Mouse (Mus musculus) forebrain, embryonic 10.5 days (tissue): Measurements from ENCODE around the gene Vash2. TPM values are rescaled to one million over a fixed set of nuclear protein-coding genes. Genes with fewer than 3 reads are reported as not detected.
"Not testable (repeated sequence)": the region's sequence is repeated elsewhere in the genome, so short reads cannot be mapped to it uniquely, and the experiment has no call there.

Experiments
- DNase-seq: peaks from one replicate; pipeline ENCODE4 v3.0.0-alpha.2; 2017; ENCODE audit warnings: low spot score; ENCODE audit errors: extremely low spot score
- H3K27ac ChIP-seq: fragments of 300-500 bp; sonication (generic); 2 replicates; pipeline ENCODE4 v1.5.1; 2016; ENCODE audit warnings: mild to moderate bottlenecking
- H3K27me3 ChIP-seq: fragments of 300-500 bp; sonication (generic); 2 replicates; pipeline ENCODE4 v1.6.1; 2016; ENCODE audit warnings: mild to moderate bottlenecking; ENCODE audit not compliant: poor library complexity, severe bottlenecking
- H3K36me3 ChIP-seq: fragments of 300-500 bp; sonication (generic); replicated peaks from 2 replicates; pipeline ENCODE4 v1.6.1; 2016; ENCODE audit warnings: mild to moderate bottlenecking, moderate library complexity
- H3K4me1 ChIP-seq: fragments of 300-500 bp; sonication (generic); 2 replicates; pipeline ENCODE4 v1.6.1; 2016
- H3K4me3 ChIP-seq: fragments of 300-500 bp; sonication (generic); 2 replicates; pipeline ENCODE4 v1.5.1; 2016; ENCODE audit warnings: mild to moderate bottlenecking, moderate library complexity
- H3K9me3 ChIP-seq: fragments of 300-500 bp; sonication (generic); 2 replicates; pipeline ENCODE4 v1.6.1; 2016; ENCODE audit warnings: mild to moderate bottlenecking, moderate library complexity
- WGBS: fragments of 180-500 bp; shearing (Covaris S2); methylation state at CpG from one replicate; pipeline ENCODE4 v1.1.7; 2016; 5-methylcytosine and 5-hydroxymethylcytosine counted together
- polyA plus RNA-seq: library from polyadenylated mRNA; unstranded; fragments of >200 nt; fragmentation: Nextera tagmentation; extraction: Ambion mirVana; gene quantifications from 2 replicates; pipeline ENCODE4 v1.2.1, GENCODE M21; 2016

Gene Vash2
- polyA plus RNA-seq, 1 experiment from 2014 or later: 39.7 TPM

GRCm38 (mm10) chr1:190930181-190930580 is 48.9 kb downstream of the Vash2 start:
- no peak for DNase-seq
- Histone ChIP-seq H3K4me3 (no peak overlapping the region), H3K27me3 (no peaks in the 10 kb centered on the region), H3K9me3 (no peaks in the 10 kb centered on the region), H3K27ac (no peak overlapping the region), H3K36me3 (peaks cover 24% of the 10 kb centered on the region), H3K4me1 (peaks cover 20% of the 10 kb centered on the region)
- WGBS: 95% methylated on average over 6 of the region's 6 CpGs

GRCm38 (mm10) chr1:190929010-190929695 is 49.9 kb downstream of the Vash2 start:
- WGBS: 10% methylated on average over 27 of the region's 27 CpGs
- peak; percentile 48 for DNase-seq
- H3K4me3 ChIP-seq: peak overlapping the region; percentile 79
- H3K27ac ChIP-seq: peak overlapping the region; percentile 99
- H3K9me3 ChIP-seq: no peaks in the 10 kb centered on the region
- H3K4me1 ChIP-seq: peaks cover 20% of the 10 kb centered on the region
- peaks cover 13% of the 10 kb centered on the region for H3K36me3 ChIP-seq
- H3K27me3 ChIP-seq: no peaks in the 10 kb centered on the region

GRCm38 (mm10) chr1:190928370-190929009 is 50.6 kb downstream of the Vash2 start:
- under 1% methylated on average over 63 of the region's 79 CpGs for WGBS
- Histone ChIP-seq H3K27me3 (no peaks in the 10 kb centered on the region), H3K4me1 (peaks cover 20% of the 10 kb centered on the region), H3K4me3 (peak overlapping the region; percentile 79), H3K9me3 (no peaks in the 10 kb centered on the region), H3K27ac (peak overlapping the region; percentile 99), H3K36me3 (peaks cover 7% of the 10 kb centered on the region)
- DNase-seq: peak; percentile 97

GRCm38 (mm10) chr1:190927751-190928369 is 51.2 kb downstream of the Vash2 start:
- Histone ChIP-seq H3K36me3 (peaks cover 2% of the 10 kb centered on the region), H3K27me3 (no peaks in the 10 kb centered on the region), H3K27ac (peak overlapping the region; percentile 99), H3K9me3 (no peaks in the 10 kb centered on the region), H3K4me1 (peaks cover 20% of the 10 kb centered on the region), H3K4me3 (peak overlapping the region; percentile 79)
- WGBS: 31% methylated on average over 16 of the region's 16 CpGs
- no peak for DNase-seq

GRCm38 (mm10) chr1:190927311-190927710 is 51.8 kb downstream of the Vash2 start:
- Histone ChIP-seq H3K4me3 (peak overlapping the region; percentile 79), H3K9me3 (no peaks in the 10 kb centered on the region), H3K4me1 (peaks cover 20% of the 10 kb centered on the region), H3K27me3 (no peaks in the 10 kb centered on the region), H3K36me3 (no peaks in the 10 kb centered on the region), H3K27ac (no peak overlapping the region)
- WGBS: 95% methylated on average over 3 of the region's 3 CpGs
- DNase-seq: no peak

GRCm38 (mm10) chr1:190924812-190925211 is 54.3 kb downstream of the Vash2 start, which contains the start of gene Angel2:
Angel2 (plus strand) TSS chr1:190925112.
- WGBS: 79% methylated on average over 3 of the region's 3 CpGs
- not testable (repeated sequence) for H3K36me3 ChIP-seq, H3K27ac ChIP-seq, H3K4me3 ChIP-seq, H3K9me3 ChIP-seq, H3K27me3 ChIP-seq, DNase-seq
- H3K4me1 ChIP-seq: peaks cover 15% of the 10 kb centered on the region

- Histone ChIP-seq H3K36me3 (no peaks in the 10 kb centered on the region), H3K27me3 (no peaks in the 10 kb centered on the region), H3K4me1 (no peaks in the 10 kb centered on the region), H3K4me3 (no peak overlapping the region), H3K27ac (no peak overlapping the region), H3K9me3 (no peaks in the 10 kb centered on the region)
- no peak for DNase-seq
- WGBS: 77% methylated on average over 8 of the region's 8 CpGs
Observed at GRCm38 (mm10) chr1:190919725-190920469, 59.2 kb downstream of the Vash2 start.

- WGBS: 80% methylated on average over 7 of the region's 7 CpGs
- Histone ChIP-seq H3K9me3 (no peaks in the 10 kb centered on the region), H3K27ac (no peak overlapping the region), H3K4me1 (no peaks in the 10 kb centered on the region), H3K4me3 (no peak overlapping the region), H3K27me3 (no peaks in the 10 kb centered on the region), H3K36me3 (no peaks in the 10 kb centered on the region)
- DNase-seq: no peak
Observed at GRCm38 (mm10) chr1:190918938-190919337, 60.2 kb downstream of the Vash2 start.

GRCm38 (mm10) chr1:190912623-190913022 is 66.5 kb downstream of the Vash2 start:
- no peaks in the 10 kb centered on the region for H3K9me3 ChIP-seq
- H3K4me3 ChIP-seq: no peak overlapping the region
- no peak for DNase-seq
- no peaks in the 10 kb centered on the region for H3K27me3 ChIP-seq
- no peaks in the 10 kb centered on the region for H3K36me3 ChIP-seq
- 62% methylated on average over 1 of the region's 1 CpGs for WGBS
- H3K4me1 ChIP-seq: peaks cover 32% of the 10 kb centered on the region
- no peak overlapping the region for H3K27ac ChIP-seq

- peak; percentile 77 for DNase-seq
- WGBS: under 1% methylated on average over 47 of the region's 47 CpGs
Observed at GRCm38 (mm10) chr1:190911415-190912123, 67.5 kb downstream of the Vash2 start, which contains the start of gene Rps6kc1. Rps6kc1 (minus strand) TSS chr1:190911770.

GRCm38 (mm10) chr1:190910836-190911235 is 68.3 kb downstream of the Vash2 start:
- H3K36me3 ChIP-seq: no peaks in the 10 kb centered on the region
- peak overlapping the region; percentile 91 for H3K4me3 ChIP-seq
- H3K4me1 ChIP-seq: peaks cover 32% of the 10 kb centered on the region
- no peak for DNase-seq
- peak overlapping the region; percentile 89 for H3K27ac ChIP-seq
- WGBS: 81% methylated on average over 6 of the region's 6 CpGs
- H3K9me3 ChIP-seq: no peaks in the 10 kb centered on the region
- H3K27me3 ChIP-seq: no peaks in the 10 kb centered on the region

More at GRCm38 (mm10) chr1:190911415-190912123, 67.5 kb downstream of the Vash2 start, which contains the start of gene Rps6kc1:
- Histone ChIP-seq H3K36me3 (no peaks in the 10 kb centered on the region), H3K27me3 (no peaks in the 10 kb centered on the region), H3K9me3 (no peaks in the 10 kb centered on the region), H3K4me3 (peak within 1 kb of the TSS; percentile 91), H3K4me1 (peaks cover 32% of the 10 kb centered on the region), H3K27ac (peak within 1 kb of the TSS; percentile 89)

- Histone ChIP-seq H3K27me3 (no peaks in the 10 kb centered on the region), H3K9me3 (no peaks in the 10 kb centered on the region), H3K4me1 (peaks cover 7% of the 10 kb centered on the region; the same call in 1 of the 2 replicates), H3K27ac (no peak overlapping the region), H3K36me3 (peaks cover 23% of the 10 kb centered on the region), H3K4me3 (no peak overlapping the region)
- no peak for DNase-seq
- 93% methylated on average over 16 of the region's 16 CpGs for WGBS
Observed at GRCm38 (mm10) chr1:190904714-190905113, 74.4 kb downstream of the Vash2 start.
